ENCODE assay signal across 22 mouse cellular contexts in the genomic region with DNA sequence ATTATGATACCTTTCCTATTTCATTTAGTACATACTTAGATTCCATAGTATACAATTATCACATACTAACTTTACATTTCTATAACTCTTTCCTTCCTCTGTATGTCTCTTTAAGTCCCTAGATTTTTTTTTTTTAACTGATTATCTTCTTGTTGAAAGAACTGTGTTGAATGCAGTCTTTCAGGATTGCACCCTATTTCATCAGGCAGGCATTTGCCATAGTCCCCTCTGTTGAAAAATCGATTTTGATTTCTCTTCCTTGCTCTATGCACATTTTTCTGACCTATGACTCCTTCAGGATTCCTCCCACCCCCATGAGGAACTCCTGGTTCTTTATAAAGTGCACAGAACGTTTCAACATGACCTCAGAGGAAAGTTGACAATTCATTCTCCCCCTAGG.
"Had no signal": no experiment of that assay in that cellular context is flagged by ENCODE, and none has a peak within 500 bp of the region (broad histone marks: within the 10 kb centered on the region; RNA-seq: fewer than 3 reads in every experiment).

No protein-coding gene starts in this region.

- H3K36me3 ChIP-seq: heart, embryonic 10.5 days; heart, embryonic 12.5 days; hindbrain, embryonic 10.5 days; hindbrain, embryonic 12.5 days; intestine, embryonic 15.5 days; limb, embryonic 13.5 days; limb, embryonic 15.5 days; liver, embryonic 12.5 days had no signal

- H3K27me3 ChIP-seq: heart, embryonic 12.5 days; hindbrain, embryonic 12.5 days; intestine, embryonic 15.5 days; limb, embryonic 13.5 days; limb, embryonic 15.5 days; liver, embryonic 12.5 days had no signal

- H3K4me3 ChIP-seq: gastrocnemius, adult 2 months; heart, embryonic 10.5 days; heart, embryonic 12.5 days; hindbrain, embryonic 10.5 days; hindbrain, embryonic 12.5 days; intestine, embryonic 15.5 days; layer of hippocampus, adult 2 months; left cerebral cortex, adult 2 months; limb, embryonic 13.5 days; limb, embryonic 15.5 days; liver, embryonic 12.5 days had no signal

- H3K4me2 ChIP-seq: heart, embryonic 12.5 days; hindbrain, embryonic 12.5 days; hindbrain, embryonic 14.5 days; intestine, embryonic 15.5 days; limb, embryonic 13.5 days; limb, embryonic 15.5 days; liver, embryonic 12.5 days had no signal

- DNase-seq: gastrocnemius, adult 2 months; gastrocnemius, postnatal 10 days; gastrocnemius, postnatal 25 days; heart, adult 18-20 months; heart, postnatal 10 days; heart, postnatal 4 days; kidney, adult 18-20 months; kidney, adult 8-10 months; kidney, postnatal 10 days; kidney, postnatal 25 days; kidney, postnatal 4 days had no signal
